ENCODE assay signal across 8 mouse cellular contexts in genomic region chr9:102715506-102715900, GRCm38 (mm10). TPM values are rescaled to one million over a fixed set of nuclear protein-coding genes. Genes with fewer than 3 reads are reported as not detected.
DNase-seq lines count a peak whose midpoint lies in the region; ATAC-seq lines count a peak whose summit lies in the region.
"Had no signal": no experiment of that assay in that cellular context is flagged by ENCODE, and none has a peak within 500 bp of the region (broad histone marks: within the 10 kb centered on the region; RNA-seq: fewer than 3 reads in every experiment).

No protein-coding gene starts in this region.

- H3K9ac ChIP-seq in kidney, embryonic 14.5 days (ENCODE audit: low read depth, low read length): no peak overlapping the region
- 0 out of 2 replicates have a peak overlapping the region, but pooled peaks have one; percentile 36 for H3K9ac ChIP-seq in embryonic facial prominence, embryonic 13.5 days
- no peak overlapping the region for H3K9ac ChIP-seq in limb, embryonic 11.5 days (ENCODE audit: low read length)

- no peak overlapping the region for H3K4me3 ChIP-seq in kidney, embryonic 14.5 days (ENCODE audit: low read length)
- no peak overlapping the region for H3K4me3 ChIP-seq in embryonic facial prominence, embryonic 13.5 days
- H3K4me3 ChIP-seq in limb, embryonic 11.5 days (ENCODE audit: low read depth, low read length): no peak overlapping the region

- no peak for ATAC-seq in kidney, embryonic 14.5 days (ENCODE audit: low FRiP score, low TSS enrichment)
- no peak for ATAC-seq in embryonic facial prominence, embryonic 13.5 days (ENCODE audit: insufficient number of reproducible peaks, insufficient read depth, low FRiP score, low TSS enrichment, low read depth)
- ATAC-seq in limb, embryonic 11.5 days (ENCODE audit: insufficient number of reproducible peaks, low FRiP score, low TSS enrichment, low read depth): no peak

- H3K27me3 ChIP-seq in kidney, embryonic 14.5 days (ENCODE audit: control insufficient read depth, insufficient read depth, low read length): no peaks in the 10 kb centered on the region
- no peaks in the 10 kb centered on the region for H3K27me3 ChIP-seq in embryonic facial prominence, embryonic 13.5 days
- no peaks in the 10 kb centered on the region for H3K27me3 ChIP-seq in limb, embryonic 11.5 days (ENCODE audit: control insufficient read depth, insufficient read depth, low read length)
- H3K27me3 ChIP-seq: Patski had no signal

- H3K4me2 ChIP-seq in kidney, embryonic 14.5 days (replicated peaks; ENCODE audit: low read depth, low read length): no peak overlapping the region
- no peak overlapping the region for H3K4me2 ChIP-seq in embryonic facial prominence, embryonic 13.5 days
- no peak overlapping the region; the same call in 1 of the 2 replicates for H3K4me2 ChIP-seq in limb, embryonic 11.5 days (ENCODE audit: low read depth, severe bottlenecking)

- WGBS in kidney, embryonic 14.5 days: 57% methylated on average over 2 of the region's 2 CpGs
- WGBS in embryonic facial prominence, embryonic 13.5 days: 31% methylated on average over 2 of the region's 2 CpGs
- 38% methylated on average over 2 of the region's 2 CpGs for WGBS in limb, embryonic 11.5 days

- H3K4me1 ChIP-seq in kidney, embryonic 14.5 days (ENCODE audit: control insufficient read depth, insufficient read depth, low read length): peaks cover 45% of the 10 kb centered on the region
- H3K4me1 ChIP-seq in embryonic facial prominence, embryonic 13.5 days: peaks cover 53% of the 10 kb centered on the region
- peaks cover 34% of the 10 kb centered on the region for H3K4me1 ChIP-seq in limb, embryonic 11.5 days (ENCODE audit: control insufficient read depth, insufficient read depth, low read length)

- no peaks in the 10 kb centered on the region for H3K9me3 ChIP-seq in kidney, embryonic 14.5 days (ENCODE audit: control insufficient read depth, low read length)
- H3K9me3 ChIP-seq in embryonic facial prominence, embryonic 13.5 days: no peaks in the 10 kb centered on the region
- H3K9me3 ChIP-seq in limb, embryonic 11.5 days (ENCODE audit: control insufficient read depth, low read length): no peaks in the 10 kb centered on the region

- DNase-seq in kidney, adult 11 months: peak; percentile 72
- peak; percentile 79 for DNase-seq in Muller cell, postnatal 12 days (ENCODE audit: inconsistent ontology term)
- DNase-seq in limb, embryonic 11.5 days (ENCODE audit: low spot score): no peak
- DNase-seq in ovary, postnatal 10 days (ENCODE audit: low spot score): no peak
- DNase-seq in left cerebral cortex, adult 11 months (ENCODE audit: low spot score): no peak

- H3K36me3 ChIP-seq in kidney, embryonic 14.5 days (ENCODE audit: control insufficient read depth, insufficient read depth, low read length): peaks cover 7% of the 10 kb centered on the region
- peaks cover 7% of the 10 kb centered on the region for H3K36me3 ChIP-seq in embryonic facial prominence, embryonic 13.5 days
- H3K36me3 ChIP-seq in limb, embryonic 11.5 days (ENCODE audit: control insufficient read depth, insufficient read depth, low read length): peaks cover 4% of the 10 kb centered on the region

- no peak overlapping the region for H3K27ac ChIP-seq in kidney, embryonic 14.5 days (ENCODE audit: low read depth, low read length)
- peak overlapping the region; percentile 98; the same call in 1 of the 2 replicates for H3K27ac ChIP-seq in embryonic facial prominence, embryonic 13.5 days
- 0 out of 2 replicates have a peak overlapping the region, but pooled peaks have one; percentile 30 for H3K27ac ChIP-seq in limb, embryonic 11.5 days (replicated peaks; ENCODE audit: low read depth, low read length)

RNA-seq across cellular contexts. Expression of gene Amotl2, which starts 1.0 kb away (rescaled TPM):
- 20.8 and 30.1 TPM in 2 replicates for polyA plus RNA-seq in kidney, embryonic 14.5 days (2014; fragmentation: Nextera tagmentation; extraction: Ambion mirVana)
- polyA plus RNA-seq in embryonic facial prominence, embryonic 13.5 days (2015; fragmentation: Nextera tagmentation; extraction: Ambion mirVana): 54.0 and 55.8 TPM in 2 replicates
- 34.3 and 40.6 TPM in 2 replicates for polyA plus RNA-seq in limb, embryonic 11.5 days (2014; fragmentation: Nextera tagmentation; extraction: Ambion mirVana)

Comparison
In these comparisons a context has a peak if more than half of its experiments do, and no peak if none do; other contexts are left out.
1. DNase-seq: peak in kidney, adult 11 months (single experiment) and Muller cell, postnatal 12 days (single experiment); none in limb, embryonic 11.5 days (single experiment), ovary, postnatal 10 days (single experiment) and left cerebral cortex, adult 11 months (single experiment).